Mouse (Mus musculus): ENCODE measurements around the gene Ifitm3. TPM values are rescaled to one million over a fixed set of nuclear protein-coding genes. Genes with fewer than 3 reads are reported as not detected.
A peak's percentile ranks its signal among the peaks of the same experiment; 100 is the strongest.

Gene Ifitm3
- polyA plus RNA-seq, 1 experiment from 2014 or later: 50.4 TPM

DNA sequence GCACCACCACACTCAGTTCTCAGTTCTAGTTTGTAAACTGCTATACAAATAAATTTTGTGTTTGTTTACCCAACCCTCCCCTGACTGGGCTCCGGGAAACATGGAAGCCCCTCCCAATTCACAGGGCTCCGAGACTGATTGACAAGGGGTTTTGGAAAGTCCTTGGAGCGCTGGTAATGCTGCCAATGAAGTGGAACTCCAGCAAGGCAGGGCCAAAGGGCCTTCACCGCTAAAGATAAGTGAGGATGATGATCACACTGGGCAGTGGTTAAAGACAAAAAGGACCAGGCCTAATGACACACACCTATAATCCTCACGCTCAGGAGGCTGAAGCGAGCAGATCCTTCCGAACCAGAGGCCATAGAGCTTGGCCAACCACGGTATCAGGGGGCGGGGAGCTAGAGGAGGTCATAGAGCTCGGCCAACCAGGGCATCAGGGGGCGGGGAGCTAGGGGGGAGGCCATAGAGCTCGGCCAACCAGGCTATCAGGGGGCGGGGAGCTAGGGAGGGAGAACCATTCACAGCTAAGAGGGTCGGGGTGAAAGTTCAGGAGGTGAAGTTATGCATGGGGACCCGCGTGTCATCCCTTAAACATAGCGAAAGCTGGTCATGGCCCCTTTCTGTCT lies 40.6 kb upstream of the Ifitm3 start:
- no peak overlapping the region for H3K27ac ChIP-seq (replicated peaks; ENCODE audit: low read depth, low read length)
- no peaks in the 10 kb centered on the region for H3K36me3 ChIP-seq (ENCODE audit: control insufficient read depth, insufficient read depth, low read length)
- no peaks in the 10 kb centered on the region for H3K27me3 ChIP-seq (ENCODE audit: control insufficient read depth, insufficient read depth, low read length)
- H3K9ac ChIP-seq (ENCODE audit: low read length): no peak overlapping the region
- 68% methylated on average over 17 of the region's 17 CpGs for WGBS
- H3K9me3 ChIP-seq (ENCODE audit: control insufficient read depth, low read length): no peaks in the 10 kb centered on the region
- no peaks in the 10 kb centered on the region for H3K4me1 ChIP-seq (ENCODE audit: control insufficient read depth, insufficient read depth, low read length)
- ATAC-seq (ENCODE audit: insufficient number of reproducible peaks, low FRiP score, low TSS enrichment, low read depth) (no peak), DNase-seq (ENCODE audit: low spot score) (no peak)
- H3K4me3 ChIP-seq (ENCODE audit: low read depth, low read length): no peak overlapping the region
- no peak overlapping the region for H3K4me2 ChIP-seq (ENCODE audit: low read depth, severe bottlenecking)

DNA sequence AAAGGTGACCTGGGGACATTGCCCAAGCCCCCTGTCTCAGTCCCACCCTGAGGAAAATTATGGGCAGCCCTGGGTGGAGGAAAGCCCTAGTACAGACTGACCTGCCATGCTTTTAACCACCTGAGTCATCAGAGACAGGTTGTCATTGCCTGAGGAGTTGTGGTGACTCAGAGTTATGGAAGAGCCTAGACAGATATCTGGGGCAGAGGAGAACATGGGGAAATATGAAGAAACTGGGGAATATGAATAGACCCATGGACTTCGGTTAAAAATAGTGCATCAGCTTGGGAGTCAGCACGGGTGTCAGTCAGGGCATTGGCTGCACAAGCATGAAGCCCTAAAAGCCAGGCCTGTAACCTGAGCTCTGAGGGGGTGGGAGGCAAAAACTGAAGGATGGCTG lies 38.8 kb upstream of the Ifitm3 start:
- ATAC-seq (ENCODE audit: insufficient number of reproducible peaks, low FRiP score, low TSS enrichment, low read depth) (no peak), DNase-seq (ENCODE audit: low spot score) (no peak)
- Histone ChIP-seq H3K36me3 (ENCODE audit: control insufficient read depth, insufficient read depth, low read length) (no peaks in the 10 kb centered on the region), H3K27ac (replicated peaks; ENCODE audit: low read depth, low read length) (no peak overlapping the region), H3K4me1 (ENCODE audit: control insufficient read depth, insufficient read depth, low read length) (no peaks in the 10 kb centered on the region), H3K4me2 (ENCODE audit: low read depth, severe bottlenecking) (no peak overlapping the region), H3K27me3 (ENCODE audit: control insufficient read depth, insufficient read depth, low read length) (no peaks in the 10 kb centered on the region), H3K4me3 (ENCODE audit: low read depth, low read length) (no peak overlapping the region), H3K9me3 (ENCODE audit: control insufficient read depth, low read length) (no peaks in the 10 kb centered on the region), H3K9ac (ENCODE audit: low read length) (no peak overlapping the region)
- WGBS: 69% methylated on average over 2 of the region's 2 CpGs

DNA sequence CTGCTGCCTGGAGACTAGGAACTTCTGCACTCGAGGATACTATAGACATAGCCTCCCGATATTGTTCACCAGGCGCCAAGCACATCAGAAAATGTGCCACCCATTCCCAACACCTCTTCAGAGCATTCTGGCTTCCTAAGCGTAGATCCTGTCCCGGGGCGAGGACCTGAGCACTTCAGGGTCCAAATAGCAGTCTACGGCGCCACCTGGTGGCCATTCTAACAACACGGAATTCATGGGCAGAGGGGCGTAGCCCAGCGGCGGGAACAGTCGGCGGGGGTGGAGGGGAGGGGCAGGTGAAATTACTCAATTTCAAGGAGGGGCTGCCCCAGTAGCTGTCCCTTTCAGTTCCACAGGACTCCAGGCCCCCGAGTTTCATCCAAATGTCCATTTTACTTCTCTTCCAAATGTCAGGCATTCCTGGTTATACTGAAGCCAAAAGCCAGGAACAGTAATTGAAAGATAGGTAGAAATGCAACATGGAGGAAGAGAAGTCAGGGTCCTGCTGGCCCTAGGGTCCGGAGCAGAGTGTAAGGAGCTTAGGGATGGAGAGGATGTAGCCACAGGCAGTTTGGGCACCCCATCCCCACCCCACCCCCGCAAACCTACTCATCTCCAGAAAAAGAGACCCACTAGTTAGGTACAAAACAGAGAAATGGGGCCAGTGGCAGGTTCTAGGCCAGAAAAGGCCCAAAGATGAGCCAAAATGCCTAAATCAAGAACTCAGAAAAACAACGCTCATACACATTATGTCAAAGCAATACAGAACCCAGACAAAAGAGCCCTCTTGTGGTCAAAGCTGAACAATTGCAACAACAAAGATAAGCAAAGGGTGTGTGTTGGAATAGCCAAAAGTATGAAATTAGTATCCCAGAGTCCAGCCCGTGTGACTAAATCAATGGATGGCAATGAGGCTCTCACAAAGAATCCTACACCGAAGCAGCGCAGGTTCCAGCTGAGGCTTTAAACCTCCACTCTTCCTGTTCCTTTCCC lies 38.0 kb upstream of the Ifitm3 start:
- ATAC-seq (ENCODE audit: insufficient number of reproducible peaks, low FRiP score, low TSS enrichment, low read depth) (peak; percentile 82), DNase-seq (ENCODE audit: low spot score) (peak; percentile 96)
- H3K9ac ChIP-seq (ENCODE audit: low read length): peak overlapping the region; percentile 35; the same call in 1 of the 2 replicates
- 13% methylated on average over 21 of the region's 21 CpGs for WGBS
- H3K27ac ChIP-seq (replicated peaks; ENCODE audit: low read depth, low read length): 0 out of 2 replicates have a peak overlapping the region, but pooled peaks have one; percentile 21
- no peaks in the 10 kb centered on the region for H3K36me3 ChIP-seq (ENCODE audit: control insufficient read depth, insufficient read depth, low read length)
- H3K27me3 ChIP-seq (ENCODE audit: control insufficient read depth, insufficient read depth, low read length): no peaks in the 10 kb centered on the region
- H3K4me1 ChIP-seq (ENCODE audit: control insufficient read depth, insufficient read depth, low read length): no peaks in the 10 kb centered on the region
- peak overlapping the region; percentile 23 for H3K4me3 ChIP-seq (ENCODE audit: low read depth, low read length)
- peak overlapping the region; percentile 67 for H3K4me2 ChIP-seq (ENCODE audit: low read depth, severe bottlenecking)
- H3K9me3 ChIP-seq (ENCODE audit: control insufficient read depth, low read length): no peaks in the 10 kb centered on the region

DNA sequence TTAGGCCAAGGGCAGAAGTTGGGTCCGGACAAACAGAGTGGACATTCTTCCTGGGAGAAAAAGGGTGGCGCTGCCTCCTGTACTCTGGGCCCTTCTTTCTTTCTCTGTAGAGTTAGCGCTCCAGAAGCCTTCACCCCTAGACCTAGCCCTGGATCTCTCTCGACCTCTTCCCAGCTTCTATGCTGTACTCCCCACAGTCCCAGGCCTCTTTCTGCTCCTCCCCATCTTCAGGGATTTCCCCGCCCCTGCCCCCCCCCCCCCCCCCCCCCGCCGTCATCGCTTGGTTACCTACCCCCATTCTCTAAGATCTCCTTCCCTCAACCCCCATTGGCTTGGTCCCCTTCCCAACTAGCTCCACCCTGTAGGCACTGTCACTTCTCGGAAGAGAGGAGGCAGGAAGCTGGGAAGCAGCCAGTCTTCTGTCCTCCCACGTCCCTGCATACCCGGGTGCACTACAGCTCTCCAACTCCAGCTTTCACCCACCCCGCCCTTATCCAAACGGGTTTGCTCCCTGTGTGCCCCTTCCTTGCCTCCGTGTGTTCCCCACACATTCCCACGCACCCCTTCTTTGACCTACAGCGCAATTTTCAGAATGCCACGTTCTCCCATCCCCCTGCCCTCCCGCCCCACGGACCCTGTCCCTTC lies 37.1 kb upstream of the Ifitm3 start:
- peak; percentile 81 for ATAC-seq (ENCODE audit: insufficient number of reproducible peaks, low FRiP score, low TSS enrichment, low read depth)
- Histone ChIP-seq H3K27me3 (ENCODE audit: control insufficient read depth, insufficient read depth, low read length) (no peaks in the 10 kb centered on the region), H3K4me3 (ENCODE audit: low read depth, low read length) (peak overlapping the region; percentile 23), H3K36me3 (ENCODE audit: control insufficient read depth, insufficient read depth, low read length) (no peaks in the 10 kb centered on the region), H3K4me1 (ENCODE audit: control insufficient read depth, insufficient read depth, low read length) (0 out of 2 replicates have a peak, but pooled peaks cover 2% of the 10 kb centered on the region), H3K27ac (replicated peaks; ENCODE audit: low read depth, low read length) (0 out of 2 replicates have a peak overlapping the region, but pooled peaks have one; percentile 21), H3K4me2 (ENCODE audit: low read depth, severe bottlenecking) (peak overlapping the region; percentile 67), H3K9me3 (ENCODE audit: control insufficient read depth, low read length) (no peaks in the 10 kb centered on the region), H3K9ac (ENCODE audit: low read length) (peak overlapping the region; percentile 35; the same call in 1 of the 2 replicates)
- no peak for DNase-seq (ENCODE audit: low spot score)
- WGBS: 7% methylated on average over 15 of the region's 19 CpGs

DNA sequence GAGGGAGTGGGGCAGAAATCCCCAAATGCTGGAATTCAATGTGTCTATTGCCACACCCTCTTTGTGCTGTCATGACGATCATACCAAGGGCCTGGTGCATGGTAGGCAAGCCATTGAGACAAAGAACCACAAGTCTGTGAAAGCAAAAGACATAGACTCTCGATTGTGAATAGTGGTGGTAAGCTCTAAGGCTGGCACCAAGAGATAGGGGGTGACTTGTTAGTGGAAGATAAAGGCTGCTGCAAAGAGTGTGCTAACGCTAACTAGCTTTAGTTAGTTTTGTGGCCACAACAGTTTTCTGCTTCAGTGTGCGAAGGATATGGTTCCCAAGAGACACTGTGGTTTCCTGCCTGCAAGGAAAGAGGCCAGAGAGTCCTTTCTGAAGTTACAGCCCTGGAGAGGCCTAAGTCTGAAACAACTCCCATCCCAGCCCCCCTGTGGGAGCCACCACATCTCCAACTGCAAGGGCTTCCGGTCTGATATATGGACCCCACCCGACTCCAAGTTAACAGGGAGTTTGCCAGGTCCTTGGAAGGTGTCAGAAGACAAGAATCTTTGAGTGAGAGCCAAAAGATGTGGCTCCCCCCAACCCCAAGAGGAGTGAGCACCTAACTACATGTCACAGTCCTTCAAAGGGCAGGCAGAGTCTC lies 36.5 kb upstream of the Ifitm3 start:
- Histone ChIP-seq H3K9me3 (ENCODE audit: control insufficient read depth, low read length) (no peaks in the 10 kb centered on the region), H3K36me3 (ENCODE audit: control insufficient read depth, insufficient read depth, low read length) (no peaks in the 10 kb centered on the region), H3K27ac (replicated peaks; ENCODE audit: low read depth, low read length) (no peak overlapping the region), H3K27me3 (ENCODE audit: control insufficient read depth, insufficient read depth, low read length) (no peaks in the 10 kb centered on the region), H3K4me2 (ENCODE audit: low read depth, severe bottlenecking) (peak overlapping the region; percentile 67; the same call in 1 of the 2 replicates), H3K9ac (ENCODE audit: low read length) (no peak overlapping the region), H3K4me1 (ENCODE audit: control insufficient read depth, insufficient read depth, low read length) (peaks cover 6% of the 10 kb centered on the region; the same call in 1 of the 2 replicates), H3K4me3 (ENCODE audit: low read depth, low read length) (no peak overlapping the region)
- DNase-seq (ENCODE audit: low spot score): no peak
- 69% methylated on average over 6 of the region's 6 CpGs for WGBS
- no peak for ATAC-seq (ENCODE audit: insufficient number of reproducible peaks, low FRiP score, low TSS enrichment, low read depth)

DNA sequence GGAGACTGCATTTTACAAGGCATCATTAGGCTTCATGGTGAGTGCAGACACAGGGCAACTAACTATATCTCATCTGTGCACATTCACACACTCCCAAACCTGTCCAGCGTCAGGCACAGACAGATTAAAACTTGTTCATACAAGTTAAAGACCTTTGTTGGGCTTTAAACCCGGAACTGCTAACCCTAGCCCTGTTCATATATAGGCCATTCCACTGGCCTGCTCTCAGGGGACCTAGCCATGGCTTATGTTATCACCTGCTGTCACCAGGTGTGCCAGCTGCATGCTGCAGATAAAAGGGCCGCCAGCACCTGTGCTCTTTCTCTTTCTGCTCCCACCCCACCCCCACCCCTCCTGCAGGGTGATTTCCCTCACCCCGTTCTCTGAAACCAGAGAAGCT lies 32.0 kb upstream of the Ifitm3 start:
- H3K27me3 ChIP-seq (ENCODE audit: control insufficient read depth, insufficient read depth, low read length): no peaks in the 10 kb centered on the region
- no peak overlapping the region for H3K9ac ChIP-seq (ENCODE audit: low read length)
- no peak for DNase-seq (ENCODE audit: low spot score)
- no peak overlapping the region for H3K27ac ChIP-seq (replicated peaks; ENCODE audit: low read depth, low read length)
- H3K9me3 ChIP-seq (ENCODE audit: control insufficient read depth, low read length): no peaks in the 10 kb centered on the region
- H3K4me3 ChIP-seq (ENCODE audit: low read depth, low read length): no peak overlapping the region
- ATAC-seq (ENCODE audit: insufficient number of reproducible peaks, low FRiP score, low TSS enrichment, low read depth): 0 out of 2 replicates have a peak, but pooled peaks have one; percentile 22
- H3K36me3 ChIP-seq (ENCODE audit: control insufficient read depth, insufficient read depth, low read length): no peaks in the 10 kb centered on the region
- no peak overlapping the region for H3K4me2 ChIP-seq (ENCODE audit: low read depth, severe bottlenecking)
- H3K4me1 ChIP-seq (ENCODE audit: control insufficient read depth, insufficient read depth, low read length): peaks cover 6% of the 10 kb centered on the region
- 28% methylated on average over 4 of the region's 4 CpGs for WGBS

DNA sequence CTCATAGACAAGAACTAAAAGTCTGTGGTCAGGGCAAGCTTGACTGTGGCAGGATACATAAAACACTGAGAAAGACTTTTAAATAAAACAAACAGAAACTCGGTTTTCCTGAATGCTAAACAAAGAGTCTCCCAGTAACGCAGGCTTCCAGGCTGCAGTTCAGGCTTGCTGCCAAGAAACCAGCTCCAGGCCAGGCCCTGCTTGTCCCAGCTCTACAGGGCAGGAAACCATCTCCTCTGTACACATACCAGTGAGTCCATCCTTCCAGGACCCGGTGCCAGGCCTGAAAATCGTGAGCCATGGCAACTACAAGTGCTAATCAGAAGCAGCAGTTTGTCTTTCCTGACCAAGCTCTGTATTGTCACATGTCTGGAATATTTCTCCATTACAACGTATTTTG lies 31.1 kb upstream of the Ifitm3 start:
- 30% methylated on average over 5 of the region's 5 CpGs for WGBS
- DNase-seq (ENCODE audit: low spot score) (peak; percentile 32), ATAC-seq (ENCODE audit: insufficient number of reproducible peaks, low FRiP score, low TSS enrichment, low read depth) (no peak)
- Histone ChIP-seq H3K27ac (replicated peaks; ENCODE audit: low read depth, low read length) (peak overlapping the region; percentile 52; the same call in 1 of the 2 replicates), H3K4me3 (ENCODE audit: low read depth, low read length) (no peak overlapping the region), H3K9ac (ENCODE audit: low read length) (no peak overlapping the region), H3K27me3 (ENCODE audit: control insufficient read depth, insufficient read depth, low read length) (no peaks in the 10 kb centered on the region), H3K36me3 (ENCODE audit: control insufficient read depth, insufficient read depth, low read length) (no peaks in the 10 kb centered on the region), H3K9me3 (ENCODE audit: control insufficient read depth, low read length) (no peaks in the 10 kb centered on the region), H3K4me1 (ENCODE audit: control insufficient read depth, insufficient read depth, low read length) (peaks cover 6% of the 10 kb centered on the region), H3K4me2 (ENCODE audit: low read depth, severe bottlenecking) (peak overlapping the region; percentile 17; the same call in 1 of the 2 replicates)

All from limb, embryonic 11.5 days (tissue).